Mouse (Mus musculus): ENCODE results near the gene Srrt. TPM values are rescaled to one million over a fixed set of nuclear protein-coding genes. Genes with fewer than 3 reads are reported as not detected.
A peak's percentile ranks its signal among the peaks of the same experiment; 100 is the strongest.

Gene Srrt
- total RNA-seq, 2 experiments from 2014 or later: 185 to 191 TPM

DNA sequence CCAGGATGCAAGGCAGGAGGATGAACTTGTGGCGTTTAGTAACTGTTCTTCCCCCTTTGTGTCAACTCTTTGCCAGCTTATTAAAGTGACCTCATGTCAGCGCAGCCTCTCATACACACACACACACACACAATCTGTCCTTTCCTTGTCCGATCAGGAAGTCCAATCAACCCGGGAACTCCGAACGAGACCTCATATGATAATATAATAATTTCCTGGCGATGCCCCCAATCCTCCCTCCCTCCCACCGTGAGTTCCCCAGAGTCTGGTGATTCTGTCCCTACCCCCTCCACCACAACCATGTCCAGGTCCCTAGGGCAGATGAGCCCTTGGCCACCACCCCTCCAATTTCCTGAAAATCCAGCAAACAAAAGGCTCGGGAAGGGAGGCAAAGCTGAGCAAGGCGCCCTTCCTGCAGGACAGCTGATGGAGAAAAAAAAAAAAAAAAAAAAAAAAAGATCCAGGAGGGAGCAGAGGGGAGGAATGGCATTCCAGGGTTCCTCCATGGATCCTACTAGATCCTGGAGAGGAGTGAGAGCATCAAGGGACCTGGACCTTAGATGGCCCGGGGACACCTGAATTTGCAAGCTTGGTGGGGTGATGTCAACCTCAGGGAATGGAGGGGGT is 31.3 kb upstream of the Srrt start:
- no peak for DNase-seq (ENCODE audit: low spot score in 2 of 2)

DNA sequence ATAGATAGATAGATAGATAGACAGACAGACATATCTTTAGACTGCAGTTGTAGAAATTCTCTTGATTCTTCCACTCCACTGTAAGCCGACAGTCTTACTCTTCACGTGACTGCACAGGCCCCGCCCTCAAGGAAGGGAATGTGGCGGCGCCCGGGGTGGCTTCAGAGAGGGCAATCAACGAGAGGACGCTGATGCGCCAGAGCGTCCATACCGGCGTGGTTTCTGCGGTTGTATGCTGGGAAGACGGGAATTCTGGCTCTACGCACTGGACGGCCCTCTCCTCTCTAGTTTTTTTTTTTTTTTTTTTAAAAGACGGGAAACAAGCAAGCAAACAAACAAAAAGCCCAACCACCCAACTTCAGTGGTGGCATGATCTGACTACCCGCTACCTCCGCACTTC is 30.8 kb upstream of the Srrt start:
- peak; percentile 92 for DNase-seq (ENCODE audit: low spot score in 2 of 2)

DNA sequence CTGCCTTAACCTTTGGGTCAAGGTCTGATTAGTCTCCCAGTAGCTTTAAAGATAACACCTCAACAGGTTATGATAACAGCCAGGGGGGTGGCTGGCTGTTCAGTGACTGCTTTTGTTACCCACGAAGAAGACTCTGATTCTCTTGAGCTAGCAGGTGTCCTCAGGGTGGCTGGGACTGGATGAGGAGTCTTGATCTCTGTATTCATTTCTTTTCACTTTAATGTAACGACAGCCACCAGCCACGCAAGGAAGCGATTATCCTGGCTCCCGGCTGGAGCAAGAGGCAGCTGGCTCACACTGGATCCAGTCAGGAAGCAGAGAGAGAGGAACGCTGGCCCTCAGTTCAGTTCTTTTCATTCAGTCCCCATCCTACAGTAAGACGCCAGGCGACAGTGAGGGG is 29.7 kb upstream of the Srrt start:
- no peak for DNase-seq (ENCODE audit: low spot score in 2 of 2)

DNA sequence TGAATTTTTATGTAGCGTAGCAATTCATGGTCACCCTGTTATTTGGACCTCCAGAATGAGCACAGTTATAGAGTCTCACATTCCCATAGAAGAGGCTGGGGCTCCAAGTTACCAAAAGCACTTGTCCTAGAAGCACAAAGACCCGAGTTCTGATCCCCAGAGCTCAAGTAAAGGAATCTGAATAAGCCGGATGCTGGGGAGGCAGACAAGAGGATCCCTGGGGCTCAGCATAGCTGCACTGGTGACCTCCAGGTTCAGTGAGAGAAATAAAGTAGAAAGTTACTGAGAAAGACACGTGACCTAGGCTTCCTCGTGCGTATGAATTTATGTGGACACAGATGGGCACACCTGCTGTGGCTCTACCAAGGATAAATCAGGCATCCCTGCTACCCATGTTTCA is 27.6 kb upstream of the Srrt start:
- no peak for DNase-seq (ENCODE audit: low spot score in 2 of 2)

DNA sequence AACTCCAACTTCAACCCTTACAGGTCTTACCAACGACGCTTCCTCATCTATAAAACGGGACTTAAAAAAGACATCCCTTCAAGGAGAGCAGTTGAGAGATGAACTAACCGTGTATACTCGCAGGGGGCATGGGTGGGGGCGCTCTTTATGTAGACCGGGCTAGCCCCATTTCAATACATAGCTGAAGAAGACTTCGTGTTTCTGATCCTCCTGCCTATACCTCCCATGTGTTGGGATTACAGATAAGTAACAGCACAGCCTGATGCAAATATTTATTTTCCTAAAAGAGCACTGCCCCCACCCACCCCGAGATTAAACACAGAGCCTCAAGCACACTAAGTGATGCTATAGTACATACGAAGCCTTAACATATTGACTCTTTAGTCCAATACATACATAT is 26.8 kb upstream of the Srrt start:
- no peak for DNase-seq (ENCODE audit: low spot score in 2 of 2)

DNA sequence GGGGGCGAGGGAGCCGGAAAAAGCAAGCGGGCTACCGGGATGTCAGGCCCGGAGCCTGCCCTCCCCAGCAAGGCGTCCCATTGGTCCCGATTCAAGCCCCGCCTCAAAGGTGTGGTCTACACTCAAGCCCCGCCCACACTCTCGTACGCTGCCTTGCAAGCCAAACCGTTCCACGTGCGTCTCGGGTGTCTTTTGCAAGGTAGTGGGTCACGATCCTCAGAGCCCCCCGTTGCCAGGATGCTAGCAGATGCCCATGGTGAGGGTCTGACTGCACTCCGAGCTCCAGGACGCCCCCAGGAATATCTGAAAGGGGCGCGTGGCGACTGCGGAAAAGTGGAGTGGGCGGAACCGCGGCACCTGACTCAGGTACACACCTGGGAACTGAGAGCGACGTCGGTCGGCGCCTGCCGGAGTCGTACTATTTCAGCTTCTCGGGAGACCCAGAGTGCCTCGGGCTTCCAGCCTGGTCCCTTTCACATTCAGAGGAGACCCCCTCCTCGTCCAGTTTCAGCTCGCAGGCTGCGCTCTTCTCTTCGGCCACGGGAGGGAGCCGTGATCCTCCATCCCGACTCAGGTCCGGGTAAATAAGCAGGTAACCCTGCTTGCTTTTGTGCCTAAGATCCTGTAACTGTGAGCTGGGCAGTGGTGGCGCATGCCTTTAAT is 26.2 kb upstream of the Srrt start, which contains the start of gene Slc12a9:
Slc12a9 (minus strand) TSS at position 86 of the 663 bp plus-strand sequence.
- DNase-seq (ENCODE audit: low spot score in 2 of 2): peak; percentile 93 to 95

DNA sequence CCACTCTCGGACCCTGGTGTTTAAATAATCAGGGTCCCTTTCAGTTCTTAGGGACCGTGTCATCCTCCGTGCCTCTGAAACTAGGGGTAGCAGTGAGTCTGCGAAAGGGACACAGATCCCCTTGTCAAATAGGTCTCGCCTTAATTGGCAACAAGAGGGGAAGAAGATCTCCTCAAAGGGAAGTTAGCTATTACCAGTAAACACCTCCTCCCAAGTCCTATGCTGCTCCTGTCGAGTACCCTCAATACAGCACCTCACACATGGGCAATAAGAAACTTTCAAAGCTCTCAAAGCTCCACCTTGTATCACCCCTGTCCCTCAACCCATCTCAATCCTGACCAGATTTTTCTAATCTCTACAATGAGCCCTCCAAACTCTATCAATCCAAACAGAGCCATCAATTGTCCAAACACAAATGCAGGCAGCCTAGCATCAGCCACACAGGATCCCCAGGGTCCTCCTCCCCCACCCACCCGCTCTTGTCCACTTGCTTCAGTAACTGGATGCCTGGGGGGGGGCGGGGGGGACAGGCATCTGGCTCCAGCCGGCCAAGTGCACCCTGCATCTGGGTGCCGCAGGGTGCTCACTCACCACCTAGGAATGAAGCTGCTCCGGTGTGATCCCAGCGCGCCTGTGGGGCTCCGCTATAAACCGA is 25.5 kb upstream of the Srrt start:
- DNase-seq (ENCODE audit: low spot score in 2 of 2): no peak

DNA sequence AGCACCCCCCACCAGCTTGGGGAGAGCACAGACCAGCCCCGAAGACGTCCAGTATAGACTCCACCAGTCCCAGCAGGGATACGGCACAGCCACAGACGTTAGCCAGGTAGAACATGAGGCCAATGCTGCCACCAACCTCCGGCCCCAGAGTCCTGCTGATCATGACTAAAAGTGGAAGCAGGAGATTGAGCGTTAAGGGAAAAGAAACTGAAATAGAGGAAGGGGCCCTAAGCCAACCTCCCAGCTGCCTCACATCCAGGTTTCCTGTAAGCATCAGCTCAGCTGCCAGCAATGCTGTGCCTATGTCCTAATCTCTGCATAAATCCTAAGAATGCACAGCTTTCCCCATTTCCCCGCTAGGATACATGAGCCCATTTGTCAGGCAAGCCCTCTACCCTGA is 23.4 kb upstream of the Srrt start:
- no peak for DNase-seq (ENCODE audit: low spot score in 2 of 2)

DNA sequence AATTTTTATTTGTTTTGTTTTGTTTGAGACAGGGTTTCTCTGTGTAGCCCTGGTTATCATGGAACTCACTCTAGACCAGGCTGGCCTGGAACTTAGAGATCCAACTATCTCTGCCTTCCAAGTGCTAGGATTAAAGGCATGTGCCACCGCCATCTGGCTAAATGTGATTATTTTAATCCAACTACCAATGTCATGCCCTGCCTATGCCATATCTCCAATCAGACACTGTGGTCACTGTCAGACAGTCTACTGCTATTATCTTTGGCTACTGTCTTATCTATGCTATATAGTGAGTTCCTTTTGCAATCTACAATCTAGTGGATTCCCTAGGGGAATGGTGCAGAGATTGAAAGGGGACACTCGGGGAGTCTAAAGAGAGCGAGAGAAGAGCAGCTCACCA is 13.5 kb upstream of the Srrt start:
- DNase-seq (ENCODE audit: low spot score in 2 of 2): no peak

DNA sequence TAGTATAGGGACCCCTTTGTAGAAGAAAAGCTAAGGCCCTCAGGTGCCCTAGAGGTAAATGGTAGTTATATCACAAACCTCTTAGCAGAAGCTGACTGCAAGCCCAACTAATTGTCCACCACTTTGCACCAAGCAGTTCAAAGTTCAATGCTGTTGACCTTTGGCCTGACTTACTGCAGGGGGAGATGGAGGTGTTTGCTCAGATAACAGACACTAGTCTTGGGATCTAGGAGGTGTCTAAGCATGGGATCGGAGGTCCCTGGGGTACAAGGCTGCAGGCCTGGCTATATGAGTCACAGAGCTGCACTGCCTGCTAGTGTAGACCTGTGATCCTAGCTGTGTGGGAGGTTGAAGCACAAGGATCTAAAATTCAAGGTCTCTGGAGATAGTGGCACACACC is 11.1 kb upstream of the Srrt start:
- no peak for DNase-seq (ENCODE audit: low spot score in 2 of 2)

DNA sequence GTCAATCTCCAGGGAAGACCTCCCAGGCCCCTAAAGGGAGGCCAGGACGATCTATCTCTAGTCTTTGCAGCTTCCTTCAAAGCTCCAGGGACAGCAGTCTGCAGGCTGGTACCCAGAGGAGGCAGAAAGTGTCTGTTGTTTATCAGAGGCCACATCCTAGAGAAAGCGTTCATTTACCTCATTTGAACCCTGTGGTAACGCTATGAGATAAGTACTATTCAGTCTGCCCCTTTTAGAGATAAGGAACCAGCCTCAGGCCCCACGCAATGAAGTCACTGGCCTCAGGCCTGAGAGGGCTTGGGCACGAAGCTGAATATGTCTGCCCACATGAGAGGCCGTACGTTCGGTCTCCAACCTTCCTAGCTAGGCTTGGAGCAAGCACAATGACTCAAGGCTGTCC is 9.9 kb upstream of the Srrt start:
- no peak for DNase-seq (ENCODE audit: low spot score in 2 of 2)

DNA sequence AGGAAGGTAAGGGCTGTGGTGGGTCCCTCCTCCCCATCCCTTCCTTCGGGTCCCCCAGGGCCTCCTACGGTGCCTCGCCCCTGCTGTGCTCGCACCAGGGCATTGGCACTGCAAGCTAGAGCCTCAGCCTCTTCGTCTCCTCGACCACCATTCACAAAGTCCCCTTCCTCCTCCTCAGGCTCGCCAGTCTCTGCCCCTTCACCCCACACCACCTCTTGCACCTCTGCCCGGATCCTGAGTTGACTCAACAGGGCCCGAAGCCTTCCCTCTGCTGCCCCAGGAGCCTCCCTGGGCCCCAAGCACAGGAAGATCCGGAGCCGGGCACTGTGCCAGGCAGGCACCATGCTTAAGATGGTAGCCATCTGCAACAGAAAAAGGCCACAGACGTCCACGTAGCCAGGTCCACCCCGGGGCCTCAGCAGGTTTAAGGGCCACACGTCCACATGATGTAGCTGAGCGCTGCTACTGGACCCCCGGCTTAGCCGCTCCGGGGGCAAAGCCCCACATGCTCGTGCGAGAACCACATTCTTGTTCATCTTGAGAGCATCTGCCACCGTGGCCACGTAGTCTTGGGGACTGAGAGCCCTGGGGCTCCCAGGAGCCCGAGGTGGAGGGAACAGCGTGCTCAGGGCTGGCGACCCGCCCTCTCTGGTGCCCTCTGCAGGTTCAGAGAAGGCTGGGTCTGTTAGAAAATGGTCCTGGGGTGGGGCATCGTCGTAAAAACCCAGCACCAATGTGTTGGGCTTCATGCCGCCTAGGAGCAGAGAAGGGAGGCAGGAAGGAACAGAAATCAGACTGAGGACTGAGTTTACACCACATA is 7.8 kb upstream of the Srrt start:
- DNase-seq (ENCODE audit: low spot score in 2 of 2): no peak

DNA sequence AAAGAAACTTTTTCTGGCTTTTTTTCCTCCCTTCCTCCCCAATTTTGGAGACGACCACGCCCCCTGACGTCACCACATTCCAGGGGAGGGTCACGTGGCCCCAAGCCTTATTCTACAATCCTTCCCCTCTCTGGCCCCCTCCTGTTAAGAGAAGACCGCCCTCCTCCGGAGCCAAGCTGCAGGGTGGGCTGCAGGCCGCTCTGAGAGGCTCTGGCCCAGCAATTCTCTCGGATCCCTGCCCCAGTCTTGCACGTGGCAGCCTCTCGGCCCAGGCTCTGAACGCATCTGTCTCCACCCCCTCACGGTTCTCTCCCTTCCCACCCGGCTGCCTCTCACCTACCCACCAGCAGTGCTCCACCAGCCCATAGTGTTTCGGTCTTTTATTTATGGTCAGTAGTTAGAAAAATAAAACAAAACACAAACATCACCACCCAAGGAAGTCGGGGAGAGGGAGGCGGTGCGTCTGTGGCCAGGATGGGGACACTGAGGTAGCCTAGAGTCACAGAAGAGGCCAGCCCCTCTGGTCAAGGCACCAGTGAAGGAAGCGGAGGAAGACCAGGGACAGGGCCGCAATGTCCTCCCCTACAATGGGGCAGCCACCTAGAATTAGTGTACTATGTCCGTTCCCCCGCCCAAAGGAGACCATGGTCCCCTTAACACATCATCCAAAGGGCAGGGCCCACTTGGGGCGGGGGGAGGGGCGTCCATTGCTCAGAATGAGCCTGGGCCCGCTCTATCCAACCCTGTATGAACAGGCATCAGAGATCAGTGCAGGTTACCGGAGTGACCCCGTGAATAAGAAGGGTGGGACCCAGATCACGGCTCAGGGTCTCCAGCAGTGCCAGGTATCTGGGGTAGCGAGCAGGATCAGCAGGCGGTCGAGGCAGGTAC is 7.0 kb upstream of the Srrt start, which contains the start of gene Trip6:
Trip6 (minus strand) TSS at position 212 of the 891 bp plus-strand sequence.
- peak; percentile 46 to 59 for DNase-seq (ENCODE audit: low spot score in 2 of 2)

DNA sequence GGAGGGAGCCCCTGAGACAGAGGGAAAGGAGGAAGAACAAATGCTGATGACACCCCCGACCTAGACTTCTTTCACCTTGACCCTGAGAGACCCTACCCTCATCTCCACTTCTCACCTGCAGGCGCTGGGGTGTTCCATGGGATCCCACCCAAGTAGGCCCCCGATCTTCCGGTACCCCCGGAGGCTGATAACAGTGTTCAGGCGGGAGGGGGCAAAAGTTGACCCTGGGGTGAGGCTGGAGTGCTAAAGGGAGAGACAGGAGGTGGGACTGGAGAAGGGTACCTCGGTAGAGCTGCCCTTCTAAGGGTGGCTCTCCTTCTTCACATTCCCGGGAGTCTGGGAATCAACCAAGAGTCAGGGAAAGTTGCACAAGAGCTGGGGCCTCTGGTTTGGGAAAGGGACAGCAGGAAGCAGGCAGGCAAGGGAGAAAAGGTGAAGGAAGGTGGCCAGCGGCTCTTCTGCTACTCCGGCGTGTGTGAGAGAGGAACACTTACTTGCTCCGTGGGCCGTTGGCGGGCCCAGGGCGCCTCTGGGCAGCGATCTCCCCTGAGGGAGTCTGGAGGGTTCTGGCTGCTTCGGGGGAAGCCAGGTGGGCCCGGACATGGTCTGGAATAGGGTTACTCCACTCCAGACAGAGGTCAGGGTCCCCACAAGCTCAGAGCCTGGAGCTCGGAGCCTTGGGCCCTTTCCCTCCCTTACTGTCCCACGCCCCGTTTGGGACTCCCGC is 6.2 kb upstream of the Srrt start:
- DNase-seq (ENCODE audit: low spot score in 2 of 2): no peak

DNA sequence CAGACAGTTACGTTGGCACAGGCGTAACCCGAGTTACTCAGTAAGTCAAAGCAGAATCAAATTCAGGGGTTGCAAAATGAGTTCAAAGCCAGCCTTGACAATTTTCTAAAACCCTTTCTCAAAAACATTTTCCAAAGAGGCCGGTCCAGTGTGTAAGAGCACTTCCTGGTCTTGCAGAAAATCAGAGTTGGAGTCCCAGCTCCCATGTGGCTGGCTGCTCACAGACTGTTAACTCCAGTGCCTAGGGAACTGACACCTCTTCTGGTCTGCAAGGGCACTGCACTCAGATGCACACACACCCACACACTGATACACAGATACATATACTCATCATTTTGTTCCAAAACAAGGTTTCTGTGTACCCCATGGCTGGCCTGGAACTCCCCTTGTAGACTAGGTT is 882 bp upstream of the Srrt start:
- DNase-seq (ENCODE audit: low spot score in 2 of 2): no peak

DNA sequence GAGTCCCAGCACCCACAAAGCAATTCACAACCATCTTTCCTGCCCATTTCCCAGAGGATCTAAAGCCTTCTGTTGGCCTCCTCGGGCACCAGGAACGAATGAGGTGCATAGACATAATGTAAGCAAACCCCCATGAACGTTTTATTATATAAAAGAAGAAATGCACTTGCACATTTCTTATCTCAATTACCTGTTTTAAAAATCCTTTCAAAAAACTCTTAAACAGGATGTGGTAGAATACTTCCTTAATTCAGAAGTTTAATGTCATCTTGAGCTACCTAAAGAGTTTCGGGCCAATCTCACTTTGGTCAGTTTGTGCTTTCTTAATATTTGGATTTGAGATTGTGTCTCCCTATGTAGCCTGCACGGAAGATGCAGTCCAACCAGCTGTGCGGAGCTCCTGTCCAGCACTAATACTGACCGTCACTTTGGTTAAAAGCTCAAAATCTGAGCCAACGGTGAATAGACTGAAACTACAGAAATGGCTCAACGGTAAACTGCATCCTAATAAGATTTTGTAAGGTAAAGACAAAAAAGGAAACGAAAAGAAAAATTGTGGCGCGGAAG is 952 bp downstream of the Srrt start:
- no peak for DNase-seq (ENCODE audit: low spot score in 2 of 2)

DNA sequence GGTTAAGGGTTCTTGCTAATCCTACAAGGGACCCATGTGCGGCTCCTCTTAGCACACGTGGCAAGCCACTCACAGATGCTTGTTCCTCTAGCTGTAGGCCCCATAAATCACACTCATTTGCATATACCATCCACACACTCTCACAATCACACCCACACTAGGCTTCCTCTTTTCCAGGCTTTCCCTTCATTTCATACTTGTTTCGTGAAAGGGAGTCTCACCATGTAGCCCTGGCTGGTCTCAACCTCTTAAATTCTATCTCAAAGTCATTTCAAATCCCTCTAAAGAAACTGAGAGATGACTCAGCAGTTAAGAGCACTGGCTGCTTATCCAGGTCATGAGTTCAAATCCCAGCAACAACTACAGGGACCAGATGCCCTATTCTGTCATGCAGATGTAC is 1.7 kb downstream of the Srrt start:
- no peak for DNase-seq (ENCODE audit: low spot score in 2 of 2)

DNA sequence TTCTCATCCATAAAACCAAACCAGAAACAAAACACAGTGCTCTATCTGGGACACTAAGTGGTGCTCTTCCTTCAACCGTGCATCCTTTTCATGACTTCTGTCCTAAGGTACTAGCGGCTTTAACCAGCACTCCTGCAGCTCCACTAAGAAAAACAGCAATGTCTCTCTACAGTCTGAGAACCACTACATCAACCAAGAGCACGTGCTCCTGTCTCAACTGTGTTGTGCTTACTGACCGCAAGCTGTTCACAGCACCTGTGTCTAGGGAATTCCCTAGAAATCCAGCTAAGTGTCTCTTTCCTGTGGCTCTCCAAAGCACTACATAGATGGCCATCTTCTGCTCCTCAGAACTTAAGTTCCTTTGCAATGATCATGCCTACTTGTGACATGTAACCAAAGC is 2.7 kb downstream of the Srrt start:
- DNase-seq (ENCODE audit: low spot score in 2 of 2): no peak

DNA sequence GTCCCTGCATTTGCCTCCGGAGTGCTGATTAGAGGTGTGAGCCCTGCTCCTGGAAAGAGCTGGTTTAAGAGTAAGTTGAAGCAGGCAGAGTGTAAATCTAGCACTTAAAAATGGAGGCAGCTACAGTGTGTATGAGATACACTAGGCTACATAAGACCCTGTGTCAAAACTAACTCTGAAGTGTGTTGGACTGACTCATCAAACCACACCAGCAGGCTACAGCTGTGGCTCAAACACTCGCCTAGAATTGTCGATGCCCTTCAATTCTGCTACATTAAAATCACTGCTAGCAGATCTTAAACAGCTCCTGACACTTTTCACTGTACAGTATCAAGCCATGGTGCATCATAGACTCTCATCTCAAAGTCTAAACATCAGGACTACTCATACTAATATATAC is 3.3 kb downstream of the Srrt start:
- DNase-seq (ENCODE audit: low spot score in 2 of 2): no peak

DNA sequence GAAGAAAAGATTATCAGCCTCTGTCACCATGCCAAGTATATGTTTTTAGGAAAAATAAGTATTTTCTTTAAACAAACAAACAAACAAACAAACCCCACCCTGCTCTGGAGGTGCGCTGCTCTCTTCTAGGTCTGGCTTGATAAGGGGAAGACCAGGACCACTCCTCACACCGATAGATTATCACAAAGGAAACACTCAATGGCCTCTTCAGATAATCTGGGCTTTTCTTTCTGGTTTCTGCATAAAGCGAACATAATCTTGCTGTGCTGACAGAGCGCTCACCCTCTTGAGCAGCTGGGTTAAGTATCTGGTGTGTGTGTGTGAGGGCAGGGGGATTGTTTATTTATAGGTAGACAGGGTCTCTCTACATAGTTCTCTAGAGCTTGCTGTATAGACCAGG is 3.9 kb downstream of the Srrt start:
- no peak for DNase-seq (ENCODE audit: low spot score in 2 of 2)
